Mouse (Mus musculus): ENCODE data around the gene Mrpl17. TPM values are rescaled to one million over a fixed set of nuclear protein-coding genes. Genes with fewer than 3 reads are reported as not detected.

Mrpl17 gene
- polyA plus RNA-seq, 1 experiment from 2014 or later: 201 TPM

- H3K4me1 ChIP-seq (replicated peaks): peaks cover 4% of the 10 kb centered on the region; the same call in 1 of the 2 replicates
- no peak overlapping the region for H3K9ac ChIP-seq (replicated peaks)
- peak; percentile 24 for ATAC-seq
- no peak overlapping the region for H3K4me2 ChIP-seq (replicated peaks)
- H3K36me3 ChIP-seq: peaks cover 89% of the 10 kb centered on the region
- no peak overlapping the region for H3K27ac ChIP-seq
- no peak overlapping the region for H3K4me3 ChIP-seq (replicated peaks)
- H3K27me3 ChIP-seq: peaks cover 37% of the 10 kb centered on the region
- no peaks in the 10 kb centered on the region for H3K9me3 ChIP-seq
- 17% methylated on average over 50 of the region's 51 CpGs for WGBS
These were observed 49.0 kb downstream of the Mrpl17 start for GRCm38 (mm10) chr7:105761813-105762484.

GRCm38 (mm10) chr7:105753281-105753680 lies 57.6 kb downstream of the Mrpl17 start:
- ATAC-seq: no peak
- no peaks in the 10 kb centered on the region for H3K27me3 ChIP-seq
- no peak overlapping the region for H3K27ac ChIP-seq
- WGBS: 93% methylated on average over 10 of the region's 10 CpGs
- peaks cover 16% of the 10 kb centered on the region for H3K4me1 ChIP-seq (replicated peaks)
- no peak overlapping the region for H3K4me3 ChIP-seq (replicated peaks)
- no peaks in the 10 kb centered on the region for H3K9me3 ChIP-seq
- no peak overlapping the region for H3K9ac ChIP-seq (replicated peaks)
- no peak overlapping the region for H3K4me2 ChIP-seq (replicated peaks)
- peaks cover 74% of the 10 kb centered on the region for H3K36me3 ChIP-seq

Other genes with a start within 250 kb of the Mrpl17 start
- 234 and 240 TPM in 2 replicates for gene Apbb1, start 229.4 kb downstream of the Mrpl17 start, polyA plus RNA-seq (2015; fragmentation: Nextera tagmentation; extraction: Ambion mirVana)
- gene Hpx, start 211.0 kb downstream of the Mrpl17 start, polyA plus RNA-seq (2015; fragmentation: Nextera tagmentation; extraction: Ambion mirVana): 0.44 TPM in 1 of 2 replicates, not detected in the other
- 65.4 and 74.5 TPM in 2 replicates for gene Trim3, start 177.5 kb downstream of the Mrpl17 start, polyA plus RNA-seq (2015; fragmentation: Nextera tagmentation; extraction: Ambion mirVana)
- 146 and 151 TPM in 2 replicates for gene Timm10b, start 171.0 kb downstream of the Mrpl17 start, polyA plus RNA-seq (2015; fragmentation: Nextera tagmentation; extraction: Ambion mirVana)
- 75.6 and 79.9 TPM in 2 replicates for gene Arfip2, start 170.7 kb downstream of the Mrpl17 start, polyA plus RNA-seq (2015; fragmentation: Nextera tagmentation; extraction: Ambion mirVana)
- 14.7 and 15.1 TPM in 2 replicates for gene Gm45799, start 170.5 kb downstream of the Mrpl17 start, polyA plus RNA-seq (2015; fragmentation: Nextera tagmentation; extraction: Ambion mirVana)
- 1.7 and 2.5 TPM in 2 replicates for gene Dnhd1, start 160.3 kb downstream of the Mrpl17 start, polyA plus RNA-seq (2015; fragmentation: Nextera tagmentation; extraction: Ambion mirVana)
- 180 and 198 TPM in 2 replicates for gene Ilk, start 74.5 kb downstream of the Mrpl17 start, polyA plus RNA-seq (2015; fragmentation: Nextera tagmentation; extraction: Ambion mirVana)
- gene Rrp8, start 73.7 kb downstream of the Mrpl17 start, polyA plus RNA-seq (2015; fragmentation: Nextera tagmentation; extraction: Ambion mirVana): 29.2 and 30.5 TPM in 2 replicates
- gene Taf10, start 66.7 kb downstream of the Mrpl17 start, polyA plus RNA-seq (2015; fragmentation: Nextera tagmentation; extraction: Ambion mirVana): 109 and 127 TPM in 2 replicates
- 35.6 and 41.1 TPM in 2 replicates for gene Tpp1, start 58.9 kb downstream of the Mrpl17 start, polyA plus RNA-seq (2015; fragmentation: Nextera tagmentation; extraction: Ambion mirVana)
- 16.8 and 20.5 TPM in 2 replicates for gene Dchs1, start 23.4 kb downstream of the Mrpl17 start, polyA plus RNA-seq (2015; fragmentation: Nextera tagmentation; extraction: Ambion mirVana)
- gene Gm4070, start 142.9 kb upstream of the Mrpl17 start, polyA plus RNA-seq (2015; fragmentation: Nextera tagmentation; extraction: Ambion mirVana): 0.05 TPM in 1 of 2 replicates, not detected in the other